Mouse (Mus musculus): Measurements from ENCODE around the gene Muc3a. TPM values are rescaled to one million over a fixed set of nuclear protein-coding genes. Genes with fewer than 3 reads are reported as not detected.

The Muc3a gene
- polyA plus RNA-seq, 1 experiment: 28.3 TPM

Other genes starting within 250 kb of the Muc3a start
- 0.12 and 0.21 TPM in 2 replicates for gene Cldn15, start 245.8 kb downstream of the Muc3a start, polyA plus RNA-seq (2012; rRNA removed)
- 36.3 and 39.0 TPM in 2 replicates for gene Plod3, start 225.4 kb downstream of the Muc3a start, polyA plus RNA-seq (2012; rRNA removed)
- 88.2 and 106 TPM in 2 replicates for gene Znhit1, start 224.4 kb downstream of the Muc3a start, polyA plus RNA-seq (2012; rRNA removed)
- 123 and 132 TPM in 2 replicates for gene Vgf, start 186.0 kb downstream of the Muc3a start, polyA plus RNA-seq (2012; rRNA removed)
- 263 and 311 TPM in 2 replicates for gene Ap1s1, start 166.3 kb downstream of the Muc3a start, polyA plus RNA-seq (2012; rRNA removed)
- 1.9 and 2.5 TPM in 2 replicates for gene Serpine1, start 140.1 kb downstream of the Muc3a start, polyA plus RNA-seq (2012; rRNA removed)
- 2.0 and 2.3 TPM in 2 replicates for gene Trim56, start 96.2 kb downstream of the Muc3a start, polyA plus RNA-seq (2012; rRNA removed)
- gene Muc3, start 63.1 kb downstream of the Muc3a start, polyA plus RNA-seq (2012; rRNA removed): 0.16 TPM in 1 of 2 replicates, not detected in the other
- gene Ache, start 75.1 kb upstream of the Muc3a start, polyA plus RNA-seq (2012; rRNA removed): 63.7 and 65.6 TPM in 2 replicates
- 12.4 and 13.1 TPM in 2 replicates for gene Ufsp1, start 82.2 kb upstream of the Muc3a start, polyA plus RNA-seq (2012; rRNA removed)
- 268 and 278 TPM in 2 replicates for gene Srrt, start 95.3 kb upstream of the Muc3a start, polyA plus RNA-seq (2012; rRNA removed)
- gene Trip6, start 102.0 kb upstream of the Muc3a start, polyA plus RNA-seq (2012; rRNA removed): 8.5 and 9.0 TPM in 2 replicates
- 32.6 and 34.6 TPM in 2 replicates for gene Slc12a9, start 121.2 kb upstream of the Muc3a start, polyA plus RNA-seq (2012; rRNA removed)
- gene Ephb4, start 137.7 kb upstream of the Muc3a start, polyA plus RNA-seq (2012; rRNA removed): 5.6 and 6.0 TPM in 2 replicates